Mouse (Mus musculus): ENCODE data around the gene Drd5.

Drd5 gene

GRCm38 (mm10) chr5:38356927-38357326 lies 37.8 kb downstream of the Drd5 start:
- DNase-seq: no peak

- no peak for DNase-seq
Observed at GRCm38 (mm10) chr5:38359716-38360115, 40.5 kb downstream of the Drd5 start.

GRCm38 (mm10) chr5:38364396-38364795 lies 45.2 kb downstream of the Drd5 start:
- no peak for DNase-seq

- DNase-seq: no peak
Observed at GRCm38 (mm10) chr5:38365521-38365920, 46.4 kb downstream of the Drd5 start.

DNA sequence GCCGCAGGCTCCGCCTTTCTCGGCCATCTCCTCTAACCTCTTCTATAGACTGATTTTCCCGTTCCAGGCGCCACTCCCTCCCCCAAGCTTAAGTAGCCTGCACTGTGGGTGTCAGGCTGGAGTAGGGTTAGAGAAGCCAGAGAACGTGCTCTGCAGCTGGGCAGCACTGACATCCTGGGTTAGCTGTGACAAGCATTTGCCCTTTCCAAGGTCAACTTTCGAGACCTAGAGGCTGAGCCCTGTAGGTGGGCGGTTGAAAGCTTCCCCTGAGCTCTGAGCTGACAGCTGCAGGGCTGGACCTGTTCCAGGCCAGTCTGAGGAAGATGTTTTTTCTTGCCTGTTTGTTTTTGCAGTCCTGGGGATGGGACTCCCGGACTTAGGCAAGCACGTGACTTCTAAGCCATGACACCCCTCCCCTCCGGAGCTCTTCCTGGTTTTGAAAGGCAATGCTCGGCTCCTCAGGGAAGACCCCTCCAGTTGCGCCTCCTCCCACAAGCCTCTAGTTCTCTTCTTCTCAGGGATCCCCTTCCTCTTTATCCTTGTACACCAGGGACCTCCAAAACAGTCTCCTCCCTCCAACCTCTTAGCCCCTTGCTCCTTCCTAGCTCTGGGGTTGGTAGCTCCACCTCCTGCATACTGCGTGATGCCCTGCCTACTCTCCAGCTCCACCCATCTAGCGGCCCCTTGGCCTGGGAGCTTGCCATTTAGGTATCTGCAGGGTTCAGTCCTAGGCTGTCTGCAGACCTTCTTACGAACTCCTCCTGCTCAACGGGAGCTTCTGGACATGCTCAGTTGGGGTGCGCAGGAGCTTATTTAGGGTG lies 47.7 kb downstream of the Drd5 start:
- peak; percentile 35 for DNase-seq

- DNase-seq: no peak
Observed at GRCm38 (mm10) chr5:38371308-38371707, 52.1 kb downstream of the Drd5 start.

All from lung, postnatal 14 days (tissue).